Mouse (Mus musculus) cerebellum, postnatal 36 days (tissue): Measurements from ENCODE around the gene Zfp648.

ENCODE experiments used
- DNase-seq, 2 experiments: peaks; one replicate each; pipeline ENCODE4 v3.0.0; 2021 to 2022; ENCODE audit warnings: mixed read lengths in 2 of 2

Gene Zfp648

DNA sequence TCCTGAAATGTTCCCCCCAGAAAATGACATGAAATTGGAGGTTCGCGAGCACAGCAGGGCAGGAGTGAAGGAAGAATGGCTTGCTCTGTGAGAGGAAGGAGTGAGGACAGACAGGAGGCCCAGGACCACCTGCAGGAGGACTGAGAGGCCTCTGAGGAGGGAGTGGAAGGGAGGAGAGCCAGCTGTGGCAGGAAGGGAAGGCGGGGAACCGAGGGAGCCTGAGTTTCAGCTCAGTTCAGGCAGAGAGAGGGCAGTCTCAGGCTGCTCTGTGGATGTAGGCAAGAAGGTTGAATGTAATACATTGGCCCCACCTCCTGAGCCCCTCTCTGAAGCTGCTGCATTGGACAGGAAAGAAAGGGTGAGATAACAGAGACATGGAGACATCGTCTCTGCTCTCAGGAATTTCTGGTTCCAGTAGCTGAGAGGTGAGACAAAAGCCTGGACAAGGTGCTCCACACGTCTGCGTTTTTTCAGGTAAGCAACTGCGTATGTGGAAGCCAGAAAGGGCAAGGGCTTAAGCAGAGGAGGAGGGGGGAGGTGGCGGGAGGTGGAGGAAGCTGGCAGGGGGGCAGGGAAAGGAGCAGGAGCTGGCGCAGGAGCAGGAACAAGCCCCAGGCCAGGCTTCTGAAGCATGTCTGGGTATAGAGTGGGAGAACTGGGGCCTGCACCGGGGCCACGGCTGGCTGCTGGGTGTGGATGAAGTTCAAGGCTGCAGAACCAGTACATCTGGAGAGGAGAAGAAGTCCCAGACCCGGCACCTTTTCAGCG is at the start of gene Zfp648:
Gene Zfp648, plus strand, starts transcription at position 233 of the 768 bp plus-strand sequence.
- DNase-seq, result no peak

GRCm38 (mm10) chr1:154152539-154152938 is 48.4 kb upstream of the Zfp648 start:
- DNase-seq, result no peak

DNA sequence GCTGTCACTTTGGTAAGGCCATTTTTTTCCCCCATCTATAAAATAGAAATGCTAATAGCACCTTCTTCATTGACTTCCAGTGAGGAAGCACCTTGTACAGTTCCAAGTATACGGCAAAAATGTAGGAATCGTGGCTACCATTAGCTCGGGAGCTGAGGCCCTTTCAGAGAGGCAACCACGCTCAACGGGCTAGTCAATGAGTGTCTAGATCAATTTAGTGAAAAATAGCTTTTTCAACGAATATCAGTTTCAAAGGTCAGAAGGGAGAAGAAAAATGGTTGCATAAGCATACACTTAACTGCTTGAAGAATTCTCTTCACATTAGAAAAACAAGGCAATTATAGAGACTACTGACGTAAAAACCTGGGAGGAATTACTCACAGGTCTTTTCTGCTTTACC is 47.2 kb upstream of the Zfp648 start:
- no peak for DNase-seq

- DNase-seq, result no peak
Observed at GRCm38 (mm10) chr1:154156177-154157062, 44.6 kb upstream of the Zfp648 start.

- DNase-seq, result no peak
Observed at GRCm38 (mm10) chr1:154157131-154157530, 43.9 kb upstream of the Zfp648 start.

- no peak for DNase-seq
Observed at GRCm38 (mm10) chr1:154167696-154168095, 33.3 kb upstream of the Zfp648 start.

- DNase-seq, result no peak
Observed at GRCm38 (mm10) chr1:154175334-154175733, 25.7 kb upstream of the Zfp648 start.

DNA sequence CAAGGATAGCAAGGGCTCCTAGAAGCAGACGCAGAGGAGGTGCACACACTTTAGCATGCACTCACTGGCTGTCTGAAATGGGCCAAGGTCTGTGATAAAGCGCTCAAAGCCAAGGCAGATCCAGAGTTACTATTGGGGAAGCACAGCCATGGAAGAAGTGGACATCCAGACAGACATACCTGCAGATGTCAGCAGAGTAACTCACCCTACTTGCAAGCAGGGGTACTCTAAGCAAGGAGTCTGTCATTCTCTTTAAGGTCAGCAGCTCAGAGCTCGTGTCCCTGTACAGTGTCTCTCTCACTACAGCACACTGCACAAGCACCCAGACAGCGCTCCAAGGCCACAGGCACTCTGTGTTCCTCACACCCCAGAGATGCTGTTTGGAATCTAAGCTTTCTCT is 23.2 kb upstream of the Zfp648 start:
- no peak for DNase-seq

- DNase-seq, result no peak
Observed at GRCm38 (mm10) chr1:154178541-154179155, 22.3 kb upstream of the Zfp648 start.

- peak; percentile 76 to 83 for DNase-seq
Observed at GRCm38 (mm10) chr1:154180952-154181351, 20.0 kb upstream of the Zfp648 start.

GRCm38 (mm10) chr1:154182396-154183076 is 18.5 kb upstream of the Zfp648 start:
- DNase-seq, result no peak

GRCm38 (mm10) chr1:154183077-154183751 is 17.8 kb upstream of the Zfp648 start:
- no peak for DNase-seq

DNA sequence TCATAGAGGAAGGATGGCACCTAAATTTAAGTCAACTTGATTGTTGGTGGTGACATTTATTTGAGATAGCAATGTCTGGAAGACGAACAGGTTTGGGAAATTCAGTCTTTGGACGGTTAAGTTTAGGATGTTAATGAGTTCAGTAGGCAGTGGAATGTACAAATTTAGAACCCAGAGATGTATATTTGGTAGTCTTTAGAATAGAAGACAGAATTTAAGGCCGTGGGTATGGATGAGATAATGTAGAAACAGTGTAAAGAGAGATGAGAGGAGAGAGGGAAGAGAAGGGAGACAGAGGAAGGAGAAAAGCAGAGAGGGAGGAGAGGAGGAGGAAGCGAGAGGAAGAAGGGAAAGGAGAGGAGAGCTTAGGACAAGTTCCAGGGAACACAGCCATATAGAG is 12.8 kb upstream of the Zfp648 start:
- no peak for DNase-seq

- DNase-seq, result no peak
Observed at GRCm38 (mm10) chr1:154188631-154189030, 12.4 kb upstream of the Zfp648 start.

DNA sequence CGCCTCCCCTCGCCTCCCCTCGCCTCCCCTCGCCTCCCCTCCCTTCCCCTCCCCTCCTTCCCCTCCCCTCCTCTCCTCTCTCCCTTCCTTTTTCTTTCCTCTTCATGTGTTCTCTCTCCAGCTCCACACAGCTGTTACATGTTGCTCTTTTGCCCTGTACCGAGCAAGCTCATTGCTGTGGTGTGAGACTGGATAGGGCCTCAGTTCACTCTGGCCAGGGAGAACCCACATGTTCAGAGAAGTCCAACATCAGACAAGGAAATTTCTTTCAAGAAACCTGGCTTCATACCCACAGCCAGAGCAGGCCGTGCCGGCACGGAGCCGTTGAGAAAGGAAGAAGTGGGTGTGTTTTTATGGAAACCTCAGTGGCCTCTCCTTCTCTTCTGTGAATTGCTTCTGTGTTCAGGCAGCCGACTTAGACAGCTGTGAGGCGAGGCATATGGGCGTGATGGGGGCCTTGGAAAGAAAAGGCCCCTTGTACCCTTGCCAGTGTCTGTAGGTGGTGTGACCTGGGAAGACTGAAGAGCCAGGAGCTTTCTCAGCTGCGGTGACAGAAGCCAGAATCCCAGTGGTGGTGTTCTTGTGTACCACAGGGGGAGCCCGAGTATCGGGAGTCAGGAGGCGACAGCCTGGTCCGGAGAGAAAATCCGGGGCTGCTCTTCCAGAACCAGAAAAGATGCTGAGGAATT is 11.0 kb upstream of the Zfp648 start:
- peak; percentile 43 to 56 for DNase-seq

DNA sequence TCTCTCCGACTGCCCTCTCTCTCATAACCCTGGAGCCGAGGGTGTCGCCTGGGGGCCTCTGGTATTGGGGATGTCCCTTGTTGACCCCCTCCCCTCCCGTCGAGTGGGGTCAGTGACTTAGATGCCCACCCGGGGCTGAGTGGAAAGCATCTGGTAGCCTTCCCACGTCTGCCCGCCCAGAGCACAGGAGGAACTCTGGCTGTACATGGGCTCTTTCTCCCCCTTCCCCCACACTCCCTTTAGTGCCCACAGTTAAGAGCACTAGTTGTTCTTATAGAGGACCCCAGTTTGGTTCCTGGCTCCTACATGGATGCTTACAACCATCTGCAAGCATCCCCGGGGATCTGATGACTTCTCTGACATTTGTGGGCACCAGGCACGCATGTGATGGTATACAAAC is 2.1 kb upstream of the Zfp648 start:
- no peak for DNase-seq

- DNase-seq, result peak; percentile 15 to 16
Observed at GRCm38 (mm10) chr1:154202580-154202979, 1.6 kb downstream of the Zfp648 start.

GRCm38 (mm10) chr1:154203386-154203785 is 2.4 kb downstream of the Zfp648 start:
- no peak for DNase-seq

- DNase-seq, result peak; percentile 24 to 31
Observed at GRCm38 (mm10) chr1:154204652-154205573, 3.9 kb downstream of the Zfp648 start.

DNA sequence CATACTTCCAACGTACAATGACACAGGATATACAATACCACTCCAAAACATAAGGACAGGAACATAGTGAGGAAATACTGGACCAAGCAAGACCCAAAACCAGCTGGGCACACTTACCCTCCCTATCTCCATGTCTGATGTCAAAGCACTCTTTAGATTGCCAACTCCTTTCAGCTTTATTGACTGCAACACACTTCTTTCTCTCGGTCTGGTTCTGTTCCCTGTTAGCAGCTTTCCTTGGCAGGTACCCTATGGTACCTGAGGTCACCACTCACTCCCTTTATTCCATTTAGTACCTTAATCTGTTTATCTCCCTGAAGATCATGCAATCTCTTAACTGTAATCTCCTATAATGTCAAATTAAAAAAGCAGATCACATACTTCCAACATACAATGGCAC is 19.0 kb downstream of the Zfp648 start:
- DNase-seq, result no peak
